Mouse (Mus musculus): Measurements from ENCODE around the gene Glb1l. TPM values are rescaled to one million over a fixed set of nuclear protein-coding genes. Genes with fewer than 3 reads are reported as not detected.

Gene Glb1l
- total and polyA plus RNA-seq, 3 experiments: 2.4 to 10.8 (median 3.6) TPM

DNA sequence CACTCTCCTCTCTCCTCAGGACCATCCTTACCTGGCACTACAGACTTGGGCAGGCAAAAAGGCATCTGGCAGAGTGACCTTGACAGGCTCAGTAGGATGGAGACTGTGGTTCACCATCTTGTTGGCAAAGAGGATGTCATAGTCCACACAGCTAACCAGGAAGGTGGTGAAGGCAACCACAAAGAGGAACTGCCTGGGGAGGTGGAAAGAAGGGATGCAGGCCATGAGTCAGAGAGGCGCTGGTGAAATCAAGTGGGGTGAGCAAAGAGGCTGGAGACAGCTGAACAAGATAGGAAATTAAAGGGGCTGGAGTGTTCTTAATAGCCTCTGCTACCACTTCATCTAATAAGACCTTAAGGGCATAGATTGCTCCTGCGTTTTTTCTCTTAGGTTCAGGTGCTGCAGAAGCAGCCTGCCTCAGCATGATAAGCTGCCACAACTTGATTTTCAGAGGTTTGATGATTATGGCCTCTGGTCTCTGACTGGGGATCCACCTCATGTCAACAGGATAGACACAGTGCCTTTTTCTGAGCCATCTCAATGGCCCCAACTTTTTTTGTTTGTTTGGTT lies 22.6 kb downstream of the Glb1l start:
- peak; percentile 42 for DNase-seq (ENCODE audit: extremely low read depth)
- Histone ChIP-seq H3K27ac (ENCODE audit: insufficient read depth, low read depth) (no peak overlapping the region), H3K79me2 (replicated peaks; ENCODE audit: control insufficient read depth, extremely low read depth, insufficient read depth, poor library complexity, severe bottlenecking) (no peaks in the 10 kb centered on the region), H3K4me3 (replicated peaks in 1 of 3; ENCODE audit: low read depth in 2 of 3, low read length in 2 of 3, poor library complexity in 1 of 3) (no peak overlapping the region), H3K36me3 (replicated peaks in 1 of 2; ENCODE audit: control insufficient read depth in 1 of 2, insufficient read depth in 1 of 2, low read length in 1 of 2) (peaks cover 38 to 65% of the 10 kb centered on the region in 2 experiments), H3K9ac (ENCODE audit: insufficient read depth, low read depth) (no peak overlapping the region), H3K27me3 (replicated peaks) (no peaks in the 10 kb centered on the region), H3K9me3 (replicated peaks; ENCODE audit: low read length) (no peaks in the 10 kb centered on the region), H3K4me2 (ENCODE audit: insufficient read depth, low read depth, poor library complexity, severe bottlenecking) (no peak overlapping the region), H3K4me1 (ENCODE audit: control insufficient read depth in 1 of 2, insufficient read depth in 2 of 2) (peaks cover 5 to 29% of the 10 kb centered on the region in 2 experiments; a peak in 3 of 4 replicates)
- in situ Hi-C loops (cut with MboI; ENCODE audit: low pct_ligation_motif_present, low pct_unique_long_range_greater_than_20kb, low sequenced_read_pairs) (no loop called here), dilution Hi-C loops (cut with MboI; ENCODE audit: extremely low pct_ligation_motif_present, extremely low pct_unique_long_range_greater_than_20kb, low sequenced_read_pairs) (no loop called here)
- TF ChIP-seq MYC (IDR thresholded peaks at IDR 0.05; ENCODE audit: low read depth, low read length) (no peak), E2F4 (IDR thresholded peaks at IDR 0.05; ENCODE audit: insufficient replicate concordance, low read depth, low read length) (no peak), GABPA (IDR thresholded peaks at IDR 0.05; ENCODE audit: insufficient replicate concordance, low read depth, low read length) (no peak), TCF12 (IDR thresholded peaks at IDR 0.05; ENCODE audit: low read depth, low read length) (no peak), RAD21 (IDR thresholded peaks at IDR 0.05; ENCODE audit: low read depth, low read length) (no peak), ETS1 (conservative IDR thresholded peaks at IDR 0.05; ENCODE audit: low read depth, low read length) (no peak), PAX5 (IDR thresholded peaks at IDR 0.05; ENCODE audit: low read length) (no peak), EP300 (IDR thresholded peaks at IDR 0.05; ENCODE audit: low read length) (no peak), MEF2A (IDR thresholded peaks at IDR 0.05; ENCODE audit: borderline replicate concordance, low read depth, low read length) (no peak), ZMIZ1 (IDR thresholded peaks at IDR 0.05; ENCODE audit: low read depth, low read length) (no peak), POLR2AphosphoS2 (IDR thresholded peaks at IDR 0.05; ENCODE audit: low read depth, low read length) (no peak), HCFC1 (IDR thresholded peaks at IDR 0.05; ENCODE audit: low read depth, low read length) (no peak), TBP (conservative IDR thresholded peaks at IDR 0.05; ENCODE audit: low read depth, low read length) (no peak), KAT2A (IDR thresholded peaks at IDR 0.05; ENCODE audit: insufficient replicate concordance, low read length) (no peak), CHD1 (IDR thresholded peaks at IDR 0.05; ENCODE audit: low read depth, low read length) (no peak), NRF1 (IDR thresholded peaks at IDR 0.05; ENCODE audit: low read depth, low read length) (no peak), ZNF384 (IDR thresholded peaks at IDR 0.05; ENCODE audit: low read depth, low read length) (no peak), RCOR1 (conservative IDR thresholded peaks at IDR 0.05; ENCODE audit: low read depth, low read length) (no peak), ZKSCAN1 (IDR thresholded peaks at IDR 0.05; ENCODE audit: borderline replicate concordance, low read depth, low read length) (no peak), JUN (IDR thresholded peaks at IDR 0.05; ENCODE audit: insufficient read depth, low read depth, low read length) (no peak)

- H3K4me3 ChIP-seq (replicated peaks in 1 of 3; ENCODE audit: low read depth in 2 of 3, low read length in 2 of 3, poor library complexity in 1 of 3): no peak overlapping the region
- H3K4me1 ChIP-seq (ENCODE audit: control insufficient read depth in 1 of 2, insufficient read depth in 2 of 2): peaks cover 5 to 28% of the 10 kb centered on the region in 2 experiments; a peak in 3 of 4 replicates
- TF ChIP-seq MXI1 (IDR thresholded peaks at IDR 0.05; ENCODE audit: low read depth, low read length) (no peak), E2F4 (IDR thresholded peaks at IDR 0.05; ENCODE audit: insufficient replicate concordance, low read depth, low read length) (no peak), MYC (IDR thresholded peaks at IDR 0.05; ENCODE audit: low read depth, low read length) (no peak), IRF4 (IDR thresholded peaks at IDR 0.05; ENCODE audit: low read depth, low read length) (no peak), HCFC1 (IDR thresholded peaks at IDR 0.05; ENCODE audit: low read depth, low read length) (no peak), UBTF (IDR thresholded peaks at IDR 0.05; ENCODE audit: low read depth, low read length) (no peak), ZMIZ1 (IDR thresholded peaks at IDR 0.05; ENCODE audit: low read depth, low read length) (no peak), TBP (conservative IDR thresholded peaks at IDR 0.05; ENCODE audit: low read depth, low read length) (no peak), ZNF384 (IDR thresholded peaks at IDR 0.05; ENCODE audit: low read depth, low read length) (no peak), NRF1 (IDR thresholded peaks at IDR 0.05; ENCODE audit: low read depth, low read length) (no peak), MEF2A (IDR thresholded peaks at IDR 0.05; ENCODE audit: borderline replicate concordance, low read depth, low read length) (no peak), ZC3H11A (IDR thresholded peaks at IDR 0.05; ENCODE audit: low read depth, low read length) (no peak), PAX5 (IDR thresholded peaks at IDR 0.05; ENCODE audit: low read length) (no peak), CHD2 (IDR thresholded peaks at IDR 0.05; ENCODE audit: low read length) (no peak), USF2 (conservative IDR thresholded peaks at IDR 0.05; ENCODE audit: low read depth, low read length) (no peak), GABPA (IDR thresholded peaks at IDR 0.05; ENCODE audit: insufficient replicate concordance, low read depth, low read length) (no peak)
- H3K27me3 ChIP-seq (replicated peaks): no peaks in the 10 kb centered on the region
- H3K9ac ChIP-seq (ENCODE audit: insufficient read depth, low read depth): no peak overlapping the region
- no peaks in the 10 kb centered on the region for H3K79me2 ChIP-seq (replicated peaks; ENCODE audit: control insufficient read depth, extremely low read depth, insufficient read depth, poor library complexity, severe bottlenecking)
- DNase-seq (ENCODE audit: extremely low read depth): no peak
- H3K27ac ChIP-seq (ENCODE audit: insufficient read depth, low read depth): no peak overlapping the region
- dilution Hi-C loops (cut with MboI; ENCODE audit: extremely low pct_ligation_motif_present, extremely low pct_unique_long_range_greater_than_20kb, low sequenced_read_pairs) (no loop called here), in situ Hi-C loops (cut with MboI; ENCODE audit: low pct_ligation_motif_present, low pct_unique_long_range_greater_than_20kb, low sequenced_read_pairs) (no loop called here)
- H3K4me2 ChIP-seq (ENCODE audit: insufficient read depth, low read depth, poor library complexity, severe bottlenecking): no peak overlapping the region
- peaks cover 47 to 74% of the 10 kb centered on the region in 2 experiments for H3K36me3 ChIP-seq (replicated peaks in 1 of 2; ENCODE audit: control insufficient read depth in 1 of 2, insufficient read depth in 1 of 2, low read length in 1 of 2)
- peaks cover 3% of the 10 kb centered on the region for H3K9me3 ChIP-seq (replicated peaks; ENCODE audit: low read length)
Measured at GRCm38 (mm10) chr1:75187126-75187525, 23.5 kb downstream of the Glb1l start.
